Mouse (Mus musculus) CH12.LX (cell line): ENCODE data around the gene Cyth4.

Source experiments
- ELF1 ChIP-seq: IDR thresholded peaks from 2 replicates; pipeline ENCODE4 v1.6.1; 2014; ENCODE audit warnings: low read depth, mild to moderate bottlenecking, inconsistent platforms, low read length, improper control_type of control experiment
- RCOR1 ChIP-seq: conservative IDR thresholded peaks from 2 replicates; pipeline ENCODE4 v1.6.1; 2012; ENCODE audit warnings: low read depth, mild to moderate bottlenecking, inconsistent platforms, low read length, improper control_type of control experiment
- SMC3 ChIP-seq: IDR thresholded peaks from 2 replicates; pipeline ENCODE4 v1.6.1; 2011; ENCODE audit warnings: low read depth, low read length, improper control_type of control experiment
- ZMIZ1 ChIP-seq: IDR thresholded peaks from 2 replicates; pipeline ENCODE4 v1.6.1; 2012; ENCODE audit warnings: low read depth, mild to moderate bottlenecking, inconsistent platforms, low read length, improper control_type of control experiment

- no peak for TF ChIP-seq ZMIZ1
- TF ChIP-seq SMC3, result no peak
- TF ChIP-seq ELF1, result no peak
- TF ChIP-seq RCOR1, result no peak
These were observed 48.5 kb upstream of the Cyth4 start for GRCm38 (mm10) chr15:78548336-78548665.
